Mouse (Mus musculus): Measurements from ENCODE around the gene Abcb8. TPM values are rescaled to one million over a fixed set of nuclear protein-coding genes. Genes with fewer than 3 reads are reported as not detected.

Gene Abcb8
- polyA plus RNA-seq, 1 experiment = 28.8 TPM

DNA sequence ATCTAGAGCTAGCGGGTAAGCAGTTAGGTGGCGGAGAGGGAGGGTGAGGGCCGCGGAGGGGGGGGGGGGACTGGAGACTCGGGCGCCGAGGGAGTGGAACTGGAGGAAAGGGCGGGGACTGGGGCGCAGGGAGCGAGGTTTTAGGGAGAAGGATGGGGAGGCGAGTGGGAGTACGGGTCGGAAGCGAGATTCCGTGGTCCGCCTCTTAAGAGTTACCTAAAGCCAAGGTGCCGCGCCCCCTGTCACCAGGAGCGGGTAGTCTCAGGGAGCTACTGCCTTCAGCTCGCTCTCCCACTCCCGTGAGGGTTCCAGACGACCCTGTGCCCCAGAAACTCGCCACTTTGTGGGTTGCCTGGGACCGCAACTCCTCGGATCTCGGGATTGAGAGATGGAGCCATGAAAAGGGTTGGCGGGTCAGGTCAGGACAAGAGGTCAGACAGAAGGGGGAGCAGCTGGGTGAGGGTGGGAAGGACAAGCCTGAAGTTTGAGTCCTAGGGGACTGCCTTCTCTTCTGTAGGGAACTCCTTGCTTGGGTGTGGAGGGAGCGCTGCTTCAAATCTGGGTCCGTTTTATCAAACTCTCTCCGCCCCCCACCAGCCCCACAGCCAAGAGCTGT is 32.1 kb downstream of the Abcb8 start:
- no peak for DNase-seq (ENCODE audit: low spot score)

DNA sequence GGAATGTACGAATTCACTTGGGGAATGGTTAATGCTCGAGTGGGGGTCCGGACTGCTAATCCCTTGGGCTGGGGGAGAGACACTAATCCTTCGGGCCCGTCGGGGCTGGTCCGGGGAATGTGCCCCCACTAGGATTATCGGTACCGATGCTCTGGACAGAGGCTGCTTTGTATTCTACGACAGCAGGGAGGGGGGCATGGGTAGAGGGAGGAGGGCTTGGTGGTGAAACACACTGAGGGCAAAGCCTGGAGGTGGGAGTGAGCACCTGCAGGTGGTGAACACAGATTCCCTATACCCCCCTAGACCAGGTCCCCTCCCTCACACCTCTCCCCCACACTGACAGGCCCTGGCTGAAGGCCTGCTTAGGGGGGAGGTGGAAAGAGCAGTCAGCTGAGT is 32.6 kb downstream of the Abcb8 start:
- no peak for DNase-seq (ENCODE audit: low spot score)

- no peak for DNase-seq (ENCODE audit: low spot score)
Measured at GRCm38 (mm10) chr5:24426556-24427284, 33.3 kb downstream of the Abcb8 start.

DNA sequence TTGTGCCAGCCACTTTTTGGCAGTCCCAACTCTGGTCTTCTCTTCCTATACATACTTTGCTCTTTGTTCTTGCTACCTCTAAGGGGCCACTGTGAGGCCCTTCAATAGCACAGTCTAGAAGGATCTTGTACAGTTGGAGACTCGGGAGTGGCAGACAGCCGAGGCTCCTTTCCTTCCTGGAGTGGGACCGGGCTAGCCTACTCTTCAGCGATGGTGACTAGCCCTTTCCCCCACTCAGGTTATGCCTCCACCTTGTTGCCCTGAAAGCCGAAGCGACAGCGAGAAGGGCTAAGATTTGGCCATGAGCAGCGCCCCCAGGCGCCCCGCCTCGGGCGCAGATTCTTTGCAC is 33.8 kb downstream of the Abcb8 start:
- DNase-seq (ENCODE audit: low spot score) = no peak

- DNase-seq (ENCODE audit: low spot score) = no peak
Measured at GRCm38 (mm10) chr5:24427981-24428402, 34.5 kb downstream of the Abcb8 start.

DNA sequence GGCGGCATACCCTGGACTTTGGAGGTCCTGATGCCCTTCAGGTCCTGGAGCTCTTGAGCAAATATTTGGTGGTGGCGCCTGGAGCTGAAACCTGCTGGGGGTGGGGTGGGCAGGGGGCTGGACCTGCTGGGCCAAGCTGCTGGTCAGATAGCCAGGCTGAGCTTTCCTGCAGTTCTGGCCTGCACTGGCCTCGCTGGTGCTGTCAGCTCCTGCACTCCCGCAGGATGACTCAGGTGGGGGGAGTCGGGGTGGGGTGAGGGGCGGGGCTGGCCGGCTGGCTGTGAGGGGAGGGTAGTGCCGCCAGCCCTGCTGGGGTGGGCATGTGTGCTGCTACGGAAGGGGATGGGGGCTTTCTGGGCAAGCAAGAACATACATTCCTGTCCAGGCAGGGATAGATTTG is 35.1 kb downstream of the Abcb8 start:
- DNase-seq (ENCODE audit: low spot score) = no peak

DNA sequence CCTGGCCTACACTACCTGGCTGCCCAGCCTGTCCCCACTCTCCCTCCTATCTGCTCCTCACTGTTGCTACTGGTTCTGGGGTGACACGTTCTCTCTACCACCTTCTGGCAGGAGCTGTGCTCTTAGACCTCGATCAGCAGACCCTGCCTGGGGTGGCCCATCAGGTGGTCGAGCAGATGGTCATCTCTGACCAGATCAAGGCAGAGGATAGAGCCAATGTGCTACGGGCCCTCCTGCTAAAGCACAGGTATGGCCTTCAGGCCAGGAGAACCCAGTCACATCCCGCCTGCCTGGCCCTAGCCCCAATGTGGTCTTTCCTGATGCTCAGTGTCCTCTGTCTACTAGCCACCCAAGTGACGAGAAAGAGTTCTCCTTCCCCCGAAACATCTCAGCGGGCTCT is 40.5 kb downstream of the Abcb8 start:
- no peak for DNase-seq (ENCODE audit: low spot score)

DNA sequence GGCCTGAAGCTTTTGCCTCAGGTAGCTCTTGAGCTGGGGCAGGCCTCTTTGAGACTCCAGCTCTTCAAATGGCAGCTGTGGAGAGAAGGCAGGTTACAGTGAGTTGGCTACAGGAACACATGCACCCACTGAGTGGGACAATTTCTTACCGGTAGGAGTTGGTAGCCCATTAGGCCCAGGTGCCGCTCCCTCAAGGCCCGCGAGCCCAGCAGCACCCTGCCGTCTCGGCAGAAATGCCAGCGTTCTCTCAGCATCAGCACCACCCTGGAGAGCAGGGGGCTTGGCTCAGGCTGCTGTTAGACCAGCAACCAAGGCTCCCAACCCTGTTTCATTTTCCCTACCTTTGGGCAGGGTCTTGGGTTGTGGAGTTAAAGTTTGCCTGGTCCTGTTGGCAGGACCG is 47.7 kb downstream of the Abcb8 start:
- no peak for DNase-seq (ENCODE audit: low spot score)

- no peak for DNase-seq (ENCODE audit: low spot score)
Measured at GRCm38 (mm10) chr5:24442029-24442428, 48.6 kb downstream of the Abcb8 start.

- DNase-seq (ENCODE audit: low spot score) = no peak
Measured at GRCm38 (mm10) chr5:24443204-24443603, 49.7 kb downstream of the Abcb8 start.

DNA sequence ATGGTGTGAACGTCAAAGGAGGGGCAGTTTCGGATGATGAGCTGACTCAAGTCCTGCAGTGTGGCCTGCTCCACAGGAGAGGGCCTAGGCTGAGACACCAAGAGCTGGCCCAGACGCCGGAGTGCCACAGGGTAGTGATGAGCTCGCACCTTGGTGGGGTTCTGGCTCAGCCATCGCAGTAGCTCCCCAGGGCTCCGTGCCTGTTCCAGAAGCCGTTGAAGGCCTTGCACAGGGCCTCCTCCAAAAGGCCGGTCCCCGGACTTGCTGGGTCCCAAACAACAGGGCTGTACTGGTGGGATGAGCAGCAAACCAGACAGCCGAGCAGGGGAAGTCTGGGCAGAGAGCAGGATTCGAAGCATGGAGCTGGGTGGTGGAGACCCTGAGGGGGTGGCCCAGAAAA is 50.5 kb downstream of the Abcb8 start:
- DNase-seq (ENCODE audit: low spot score) = no peak

DNA sequence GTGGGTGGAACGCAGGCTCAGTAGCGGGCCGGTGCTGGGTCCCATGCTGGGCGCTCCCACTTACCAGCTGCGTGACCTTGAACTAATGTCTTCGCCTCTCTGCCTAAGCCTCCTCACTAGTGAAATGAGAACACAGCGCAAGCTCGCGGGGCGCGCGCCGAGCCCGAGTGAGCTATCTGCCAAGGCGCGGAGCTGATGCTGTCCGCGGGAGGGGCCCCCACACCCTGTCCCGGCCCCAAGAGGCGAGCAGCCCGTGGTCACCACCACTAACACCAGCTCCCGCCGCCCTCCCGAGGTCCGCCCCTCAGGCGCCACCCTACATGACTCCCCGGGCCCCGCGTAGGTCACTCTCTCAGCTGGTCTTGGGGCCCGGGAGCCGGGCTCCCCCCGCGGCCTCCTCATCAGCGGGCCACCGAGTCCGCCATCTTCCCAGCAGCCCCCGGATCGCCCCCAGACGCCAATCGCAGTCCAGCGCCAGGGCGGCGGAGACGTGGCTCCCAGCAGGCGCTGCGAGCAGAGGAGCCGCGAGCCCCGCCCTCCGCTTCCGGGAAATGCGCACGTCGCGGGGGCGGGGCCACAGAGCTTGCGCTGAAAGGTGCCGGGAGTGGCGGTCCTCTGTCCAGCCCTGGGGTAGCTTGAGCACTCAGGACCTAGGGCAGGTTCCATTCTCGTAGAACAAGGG is 51.4 kb downstream of the Abcb8 start, which contains the start of gene Fastk:
Gene Fastk, minus strand, starts transcription at position 542 of the 682 bp plus-strand sequence.
- peak; percentile 93 for DNase-seq (ENCODE audit: low spot score)

- DNase-seq (ENCODE audit: low spot score) = no peak
Measured at GRCm38 (mm10) chr5:24445428-24446080, 52.1 kb downstream of the Abcb8 start.

GRCm38 (mm10) chr5:24446630-24447029 is 53.2 kb downstream of the Abcb8 start:
- DNase-seq (ENCODE audit: low spot score) = no peak

GRCm38 (mm10) chr5:24447624-24448298 is 54.3 kb downstream of the Abcb8 start, which contains the start of gene Tmub1:
TSS of gene Tmub1 (minus strand) at chr5:24447854.
- peak; percentile 68 for DNase-seq (ENCODE audit: low spot score)

- peak; percentile 80 for DNase-seq (ENCODE audit: low spot score)
Measured at GRCm38 (mm10) chr5:24451264-24452029, 58.0 kb downstream of the Abcb8 start.

- no peak for DNase-seq (ENCODE audit: low spot score)
Measured at GRCm38 (mm10) chr5:24452030-24452690, 58.7 kb downstream of the Abcb8 start, which contains the start of gene Agap3. TSS of gene Agap3 (plus strand) at chr5:24452177.

GRCm38 (mm10) chr5:24452691-24453233 is 59.3 kb downstream of the Abcb8 start:
- DNase-seq (ENCODE audit: low spot score) = peak; percentile 36

- DNase-seq (ENCODE audit: low spot score) = peak; percentile 26
Measured at GRCm38 (mm10) chr5:24453283-24453984, 60.0 kb downstream of the Abcb8 start.

- no peak for DNase-seq (ENCODE audit: low spot score)
Measured at GRCm38 (mm10) chr5:24453985-24454303, 60.5 kb downstream of the Abcb8 start.
